Mouse (Mus musculus): Measurements from ENCODE around the gene Mchr1.

The Mchr1 gene

DNA sequence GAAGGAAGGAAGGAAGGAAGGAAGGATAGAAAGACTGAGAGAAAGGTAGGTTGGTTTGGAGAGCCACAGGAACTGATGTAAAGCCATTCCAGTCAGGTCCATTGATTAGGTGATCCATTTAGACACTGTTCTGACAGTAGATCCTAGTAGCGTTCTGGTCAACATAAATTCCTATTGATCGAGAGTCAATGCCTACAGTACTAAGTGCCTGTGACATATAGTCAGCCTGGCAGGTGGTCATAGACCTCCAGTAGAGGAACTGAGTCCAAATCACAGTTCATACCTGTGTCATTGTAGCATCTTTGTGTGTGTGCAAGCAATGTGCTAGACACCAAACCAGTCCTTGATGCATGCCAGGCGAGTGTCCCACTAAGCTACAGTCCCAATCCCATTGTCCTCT lies 7.0 kb upstream of the Mchr1 start:
- DNase-seq, result no peak

DNA sequence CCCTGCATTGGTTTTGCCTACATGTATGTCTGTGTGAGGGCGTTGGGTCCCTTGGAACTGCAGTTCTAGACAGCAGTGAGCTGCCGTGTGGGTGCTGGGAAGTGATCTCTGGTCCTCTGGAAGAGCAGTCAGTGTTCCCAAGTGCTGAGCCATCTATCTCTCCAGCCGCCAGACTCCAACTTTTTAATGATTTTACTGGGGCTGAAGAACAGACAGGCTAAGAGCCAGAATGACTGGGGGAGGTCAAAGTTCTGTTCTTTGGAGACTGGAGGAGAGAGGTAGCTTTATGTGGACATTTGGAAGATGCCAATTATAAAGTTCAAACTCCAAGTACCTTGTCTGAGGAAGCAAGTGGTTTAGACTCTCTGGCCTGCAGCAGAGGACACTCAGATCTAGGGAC lies 5.5 kb upstream of the Mchr1 start:
- no peak for DNase-seq

DNA sequence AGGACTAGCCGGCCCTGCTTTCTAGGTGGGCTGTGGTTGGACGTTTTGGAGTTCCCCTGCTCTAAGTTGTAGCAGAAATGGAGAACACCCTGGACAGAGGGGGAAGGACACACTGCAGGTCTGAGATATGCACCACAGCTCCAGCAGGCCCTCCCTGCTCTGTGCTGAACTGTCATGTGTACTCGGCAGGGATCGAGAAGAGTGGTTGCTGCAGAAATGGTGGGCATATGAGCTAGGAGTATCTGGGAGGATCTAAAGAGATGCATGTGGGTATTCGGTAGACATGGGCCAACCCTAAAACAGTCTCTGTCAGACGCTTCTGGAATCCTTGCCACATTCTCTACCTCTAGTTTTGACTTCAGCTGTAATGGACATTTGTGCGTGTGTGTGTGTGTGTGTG lies 4.0 kb upstream of the Mchr1 start:
- no peak for DNase-seq

DNA sequence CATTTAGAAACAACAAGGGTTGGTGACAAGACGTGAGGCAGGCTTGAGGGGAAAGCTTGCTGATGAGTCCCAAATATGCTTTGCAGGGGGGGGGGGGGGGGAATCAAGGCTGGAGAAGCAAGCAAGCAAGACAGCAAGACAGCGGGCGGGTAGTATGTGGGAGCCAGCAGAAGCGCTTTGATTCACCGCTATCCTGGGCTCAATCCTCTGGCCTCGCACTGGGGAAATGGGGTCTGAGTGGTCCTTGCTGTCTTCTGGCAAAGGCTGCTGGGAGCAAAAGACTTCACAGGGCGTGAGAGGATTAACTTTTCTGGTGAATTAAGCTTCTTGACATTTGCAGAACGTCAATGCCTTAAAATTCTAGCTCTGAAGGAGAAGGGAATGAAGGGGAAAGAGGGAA lies 763 bp downstream of the Mchr1 start:
- no peak for DNase-seq

DNA sequence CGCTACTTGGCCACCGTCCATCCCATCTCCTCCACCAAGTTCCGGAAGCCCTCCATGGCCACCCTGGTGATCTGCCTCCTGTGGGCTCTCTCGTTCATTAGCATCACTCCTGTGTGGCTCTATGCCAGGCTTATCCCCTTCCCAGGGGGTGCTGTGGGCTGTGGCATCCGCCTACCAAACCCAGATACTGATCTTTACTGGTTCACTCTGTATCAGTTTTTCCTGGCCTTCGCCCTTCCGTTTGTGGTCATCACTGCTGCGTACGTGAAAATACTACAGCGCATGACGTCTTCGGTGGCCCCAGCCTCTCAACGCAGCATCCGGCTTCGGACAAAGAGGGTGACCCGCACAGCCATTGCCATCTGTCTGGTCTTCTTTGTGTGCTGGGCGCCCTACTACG lies 2.2 kb downstream of the Mchr1 start:
- DNase-seq, result no peak

DNA sequence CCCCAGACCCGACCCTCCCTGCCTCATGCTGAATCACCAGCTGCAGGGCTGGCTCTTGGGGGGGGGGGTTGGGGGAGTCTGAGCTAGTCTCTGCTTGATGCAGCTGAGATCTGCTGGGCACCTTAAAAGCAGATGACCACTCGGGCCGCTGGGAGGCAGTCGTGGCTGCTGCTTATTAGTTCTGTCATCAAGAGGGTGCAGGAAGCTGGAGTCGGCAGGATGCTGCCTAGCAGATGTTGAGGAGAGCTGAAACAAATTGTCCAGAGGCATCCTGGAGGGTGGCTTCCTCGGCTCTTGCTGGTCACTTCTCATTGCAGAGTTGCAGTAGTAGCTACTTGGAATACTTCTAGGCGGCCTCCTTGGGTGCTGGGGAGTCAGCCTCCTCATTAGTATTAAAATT lies 4.0 kb downstream of the Mchr1 start:
- DNase-seq, result peak in 1 of 2 experiments; percentile 50

DNA sequence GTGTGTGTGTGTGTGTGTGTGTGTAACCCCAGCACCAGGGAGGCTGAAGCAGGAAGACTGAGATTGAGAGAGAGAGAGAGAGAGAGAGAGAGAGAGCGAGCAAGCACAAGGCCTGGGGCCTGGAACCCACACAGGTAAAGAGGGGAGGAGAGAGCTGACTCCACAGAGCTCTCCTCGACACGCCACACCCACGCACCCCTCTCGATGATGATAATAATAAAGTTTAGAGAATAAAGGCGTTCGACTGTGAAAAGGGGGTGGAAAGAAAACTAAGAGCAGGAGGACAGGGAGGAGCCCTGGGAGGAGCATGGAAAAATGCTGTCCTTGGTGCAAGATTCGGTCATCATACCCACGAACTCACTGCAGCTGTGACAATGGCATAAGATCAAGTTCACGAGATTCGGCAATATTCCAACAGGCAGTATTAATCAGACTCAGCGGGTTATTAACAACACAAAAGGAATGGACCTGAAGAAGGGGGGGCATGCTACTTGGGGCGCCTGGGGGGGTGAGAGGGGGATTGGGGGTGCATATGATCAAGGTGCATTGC lies 4.6 kb downstream of the Mchr1 start:
- DNase-seq, result no peak

DNA sequence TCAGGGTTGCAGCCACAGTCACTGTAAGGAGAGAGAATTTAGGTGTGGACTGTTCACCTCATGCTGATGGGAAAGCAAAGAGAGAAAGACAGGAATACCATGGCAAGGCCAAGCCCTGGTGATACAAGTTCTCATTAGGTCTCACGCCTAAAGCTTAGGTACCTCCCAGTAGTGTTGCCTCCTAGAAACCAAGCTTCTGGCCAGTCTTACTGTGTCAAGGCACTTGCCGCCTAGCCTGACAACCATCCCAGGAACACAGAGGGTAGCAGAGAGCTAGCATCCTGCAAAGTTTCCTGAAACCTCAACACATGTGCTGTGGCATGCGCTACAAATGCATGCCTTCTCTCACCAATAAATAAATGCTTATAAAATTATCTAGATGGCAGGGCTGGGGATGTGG lies 11.6 kb downstream of the Mchr1 start:
- DNase-seq, result no peak

DNA sequence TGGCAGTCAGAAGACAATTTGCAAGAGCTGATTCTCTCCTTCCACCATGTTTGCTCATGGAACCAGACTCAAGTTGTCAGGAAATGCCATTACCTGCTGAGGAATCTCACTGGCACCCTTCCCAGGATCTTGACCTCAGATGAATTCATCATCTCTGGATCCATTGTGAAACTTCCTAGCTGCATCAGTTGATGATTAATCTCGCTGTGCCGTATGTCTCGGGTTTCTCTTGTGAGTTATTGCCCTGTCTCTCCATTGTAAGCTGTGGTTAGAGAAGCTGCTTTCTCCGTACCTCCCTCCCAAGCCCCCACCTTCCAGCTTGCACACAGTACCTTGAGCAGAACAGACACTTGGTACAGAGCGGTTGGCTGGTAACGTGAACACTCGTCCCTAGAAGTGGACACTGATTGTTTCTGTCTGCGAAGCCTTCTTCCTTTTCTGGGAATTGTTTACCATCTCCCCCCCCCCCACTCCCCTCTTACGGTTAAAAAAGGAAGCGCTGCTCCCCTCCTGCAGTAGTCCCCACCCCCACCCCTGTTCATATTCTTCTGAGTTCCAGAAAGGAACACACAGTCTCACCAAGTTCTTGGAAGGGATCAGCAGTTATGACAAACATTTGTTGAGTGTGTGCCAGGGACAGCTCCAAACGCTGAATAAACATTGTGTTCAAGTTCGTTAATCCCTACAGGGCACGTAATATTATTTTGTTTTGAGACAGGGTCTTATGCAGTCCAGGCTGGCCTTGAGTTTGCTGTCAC lies 12.5 kb downstream of the Mchr1 start:
- DNase-seq, result peak in 1 of 2 experiments; percentile 24

DNA sequence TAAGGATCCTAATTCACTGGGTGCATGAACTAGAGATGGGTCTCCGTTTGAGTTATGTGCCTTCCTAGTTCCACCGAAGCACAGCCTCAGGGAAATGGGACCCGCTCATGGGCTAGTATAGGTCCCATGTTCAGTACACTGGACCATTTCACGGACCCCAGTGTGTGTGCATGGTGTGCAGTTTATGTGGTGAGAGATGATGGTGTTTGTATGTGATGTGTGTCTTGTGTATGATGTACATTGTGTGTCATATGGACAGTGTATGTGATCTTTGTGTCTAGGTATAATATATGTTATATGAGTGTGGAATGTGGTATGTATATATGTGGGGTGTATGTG lies 13.0 kb downstream of the Mchr1 start:
- no peak for DNase-seq

DNA sequence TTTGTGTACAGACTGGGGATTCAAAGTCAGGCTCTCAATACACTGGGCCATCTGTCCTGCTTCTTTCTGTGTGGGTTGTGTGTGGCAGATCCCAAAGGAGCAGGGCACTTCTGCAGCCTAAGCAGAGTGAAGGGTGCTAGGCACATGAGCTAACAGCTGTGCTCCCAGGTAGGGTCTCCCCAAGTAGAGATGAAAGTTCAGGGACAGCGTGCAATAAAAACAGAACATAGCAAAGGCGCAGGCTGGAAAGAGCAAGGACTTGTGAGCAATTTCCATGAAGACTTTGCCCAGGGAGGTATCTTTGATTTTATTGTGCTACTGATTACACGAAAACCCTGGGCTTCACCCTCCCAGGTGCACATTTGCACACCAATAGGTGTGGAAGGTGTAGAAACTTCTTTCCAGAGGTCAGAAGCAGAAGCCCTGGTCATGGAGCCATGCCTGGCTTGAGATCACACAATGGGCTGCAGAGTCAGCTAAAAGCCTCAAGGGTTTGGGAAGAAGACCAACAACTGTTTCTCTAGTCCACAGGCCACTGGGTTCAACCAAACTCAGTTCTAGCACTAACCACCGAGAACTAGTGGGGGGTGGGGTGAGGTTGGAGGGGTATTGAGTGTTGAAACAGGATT lies 13.8 kb downstream of the Mchr1 start:
- no peak for DNase-seq

DNA sequence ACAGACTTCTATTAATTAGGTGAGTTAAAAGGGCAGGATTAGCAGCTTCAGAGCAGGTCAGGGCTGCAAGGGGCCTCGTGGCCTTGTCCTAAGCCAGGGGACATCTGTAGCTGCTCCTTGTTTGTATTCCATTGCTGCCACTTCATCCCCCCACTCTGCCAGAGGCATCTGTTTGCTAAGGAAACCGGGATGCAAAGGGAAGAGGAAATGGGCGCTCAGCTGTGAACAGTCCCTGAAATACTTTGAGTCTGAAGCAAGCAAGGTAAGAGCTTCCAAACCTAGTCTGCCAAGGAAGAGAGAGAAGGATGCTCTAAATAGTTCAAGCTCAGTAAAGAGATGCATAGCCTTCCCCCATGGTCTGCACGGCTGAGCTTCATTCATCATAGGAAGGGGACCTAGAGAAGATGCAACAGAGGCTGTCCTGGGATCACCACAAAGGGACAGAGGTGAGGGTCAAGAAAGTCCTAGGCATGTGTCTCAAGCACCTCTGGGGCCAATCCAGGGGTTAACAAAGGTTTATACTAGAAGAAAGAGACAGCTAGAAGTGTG lies 17.4 kb downstream of the Mchr1 start:
- DNase-seq, result no peak

DNA sequence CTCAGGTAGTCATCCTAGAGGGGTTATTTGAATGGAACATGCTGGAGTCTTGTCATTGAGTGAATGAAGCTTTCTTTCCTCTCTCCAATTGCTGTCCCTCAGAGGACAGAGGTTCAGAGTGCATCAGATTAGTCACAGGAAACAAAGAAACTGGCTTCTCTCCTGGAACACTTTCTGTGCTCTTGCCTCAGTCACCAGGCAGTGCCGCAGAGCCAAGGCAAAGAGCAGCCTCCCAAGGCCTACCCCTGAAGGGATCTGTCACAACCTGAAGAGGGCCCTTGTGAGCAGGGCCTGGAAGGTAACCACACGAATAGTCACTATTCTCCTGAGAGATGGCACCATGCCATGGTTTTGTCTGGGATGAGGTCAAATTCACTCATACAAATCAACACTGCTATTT lies 18.3 kb downstream of the Mchr1 start:
- DNase-seq, result no peak

DNA sequence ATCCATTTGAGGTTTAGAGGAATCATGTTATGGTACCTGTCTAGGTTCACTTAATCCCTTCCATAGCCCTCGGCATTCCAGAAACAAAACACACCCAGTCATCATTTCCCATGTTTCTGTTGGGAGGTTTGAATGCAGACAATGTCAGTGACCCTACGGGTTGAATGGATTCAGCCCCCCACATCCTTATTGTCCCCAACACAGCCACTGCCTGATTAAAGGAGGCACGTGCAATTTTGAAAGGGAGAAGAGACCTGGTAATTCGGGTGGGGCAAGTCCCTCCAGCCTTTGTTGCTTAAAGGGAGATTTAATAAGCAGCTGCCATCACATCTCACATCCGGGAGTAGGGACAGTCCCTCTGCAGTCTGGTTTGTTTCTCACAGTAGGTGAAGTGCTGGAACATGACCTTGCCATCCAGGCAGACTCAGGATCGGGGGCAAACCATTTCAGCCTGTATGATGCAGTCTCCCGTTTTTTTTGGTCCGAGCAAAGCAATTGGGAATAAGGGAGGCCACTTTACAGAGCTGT lies 18.9 kb downstream of the Mchr1 start:
- no peak for DNase-seq

DNA sequence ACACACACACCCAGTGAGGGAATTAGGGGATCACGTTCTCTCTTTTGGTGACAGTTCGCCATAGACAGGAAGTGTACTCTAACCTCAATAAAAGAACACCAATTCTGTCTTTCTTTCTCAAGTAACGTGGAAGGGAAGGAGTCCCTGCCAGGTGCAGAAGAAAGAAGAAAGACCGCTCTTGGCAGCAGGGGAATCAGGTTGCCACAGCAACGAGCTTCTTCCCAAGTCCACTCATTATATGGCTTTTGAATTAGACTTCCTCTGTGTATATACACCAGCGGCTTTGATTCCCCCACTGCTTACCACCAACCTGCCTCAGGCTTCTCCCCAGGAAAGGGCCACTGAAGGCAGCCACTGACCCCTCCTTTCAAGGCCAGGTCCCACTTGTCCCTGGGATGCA lies 19.8 kb downstream of the Mchr1 start:
- DNase-seq, result no peak

DNA sequence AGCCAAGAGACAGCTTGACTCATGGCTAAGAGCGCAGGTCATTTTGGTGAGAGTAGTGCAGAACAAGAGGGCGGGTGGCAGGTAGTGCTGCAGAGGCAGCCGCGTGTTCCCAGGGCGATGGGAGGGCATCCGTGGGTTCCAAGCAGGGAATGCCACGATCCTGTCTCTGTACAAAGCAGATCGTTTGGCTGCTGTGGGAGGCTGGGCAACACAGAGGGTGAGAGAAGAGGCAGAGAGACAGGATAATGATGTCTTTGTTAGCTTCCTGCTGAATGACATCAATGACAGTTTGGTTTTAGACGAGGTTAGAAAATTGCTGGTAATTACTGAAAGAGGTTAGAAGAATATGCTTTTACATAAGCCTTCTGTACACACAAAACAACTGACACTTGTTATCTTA lies 23.0 kb downstream of the Mchr1 start:
- no peak for DNase-seq

DNA sequence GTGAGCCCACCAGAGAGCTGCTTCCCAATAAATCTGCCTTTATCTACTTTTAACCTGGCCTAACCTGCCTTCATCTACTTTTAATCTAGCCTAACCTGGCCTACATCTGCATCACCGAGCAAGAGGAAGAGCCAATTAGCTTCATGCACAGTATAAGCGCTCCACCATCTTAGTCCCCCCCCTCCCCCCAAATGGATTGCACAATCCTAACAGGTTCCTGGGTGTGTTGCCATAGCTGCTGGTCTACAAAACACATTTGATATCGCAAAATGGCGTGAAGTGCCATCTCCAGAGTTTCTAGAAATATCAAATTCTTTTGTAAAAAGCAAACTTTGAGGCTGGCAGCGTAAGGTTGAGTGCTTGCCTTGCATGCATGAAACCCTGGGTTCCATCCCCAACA lies 24.0 kb downstream of the Mchr1 start:
- DNase-seq, result no peak

DNA sequence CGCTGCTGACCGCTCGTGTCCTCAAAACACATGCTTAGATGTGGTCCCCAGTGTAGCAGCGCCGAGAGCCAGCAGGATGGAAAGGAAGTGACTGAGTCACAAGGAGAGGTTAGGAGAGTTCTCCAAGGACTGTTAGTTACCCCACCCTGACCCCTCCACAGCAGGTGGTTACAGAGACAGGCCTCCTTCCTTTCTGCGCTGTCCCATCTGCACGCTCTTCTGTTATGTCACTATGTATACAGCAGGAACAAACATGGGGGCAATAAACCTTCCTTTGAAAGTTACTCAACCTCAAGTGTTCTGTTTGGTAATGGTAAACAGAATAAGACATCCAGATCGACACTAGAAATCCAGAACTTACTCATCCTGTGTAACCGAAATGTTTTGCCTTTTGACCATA lies 24.9 kb downstream of the Mchr1 start:
- no peak for DNase-seq

DNA sequence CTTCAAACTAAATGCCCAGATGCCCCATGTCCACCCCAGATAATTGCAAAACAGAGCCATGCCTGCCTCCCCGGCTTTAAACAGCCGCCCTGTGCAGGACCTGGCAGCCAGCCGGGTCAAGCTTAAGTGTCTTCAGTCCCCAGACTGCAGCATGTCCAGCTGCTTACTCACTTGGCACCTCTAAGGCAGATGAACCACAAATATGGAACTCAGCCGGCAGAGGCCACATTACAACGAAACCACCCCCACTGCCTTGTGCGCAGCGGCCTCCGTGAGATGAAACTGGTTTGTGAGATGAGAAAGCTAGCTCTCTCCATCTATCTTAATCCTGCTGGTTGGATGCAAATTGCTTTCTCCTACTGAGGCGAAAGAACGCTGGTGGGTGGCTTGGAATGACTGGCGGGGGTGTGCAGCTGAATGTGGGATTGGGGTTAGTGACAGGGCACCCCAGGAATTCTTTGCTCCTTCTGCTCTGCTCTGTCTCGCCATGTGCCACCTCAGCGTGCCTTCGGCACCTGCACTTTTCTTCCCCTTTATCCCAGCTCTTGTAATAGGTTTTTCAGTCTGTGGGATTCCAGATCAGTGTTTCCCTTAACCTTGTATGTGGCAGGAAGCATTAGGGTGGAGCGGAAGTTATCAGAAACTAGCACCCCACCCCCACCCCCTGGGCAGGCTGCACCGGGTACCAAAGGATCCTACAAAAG lies 29.2 kb downstream of the Mchr1 start:
- peak; percentile 32 to 45 for DNase-seq

DNA sequence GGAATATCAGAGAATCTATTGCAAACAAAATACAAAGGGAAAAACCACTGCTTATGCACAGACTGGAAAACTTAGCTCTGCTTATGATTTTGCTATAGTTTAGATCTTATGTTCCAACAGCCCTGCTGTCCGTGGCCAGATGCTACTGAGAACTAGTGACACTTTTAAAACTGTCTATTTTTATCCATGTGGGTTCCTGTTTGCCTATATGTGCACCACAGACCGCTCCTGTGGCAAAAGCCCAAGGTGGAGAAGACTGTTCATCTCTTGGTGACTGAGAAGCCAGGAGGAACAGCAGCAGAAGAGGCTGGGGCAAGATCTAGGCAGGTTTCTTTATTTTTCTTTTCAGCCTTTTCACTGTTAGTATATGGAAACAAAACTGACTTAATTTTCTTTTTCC lies 32.1 kb downstream of the Mchr1 start:
- DNase-seq, result no peak

DNA sequence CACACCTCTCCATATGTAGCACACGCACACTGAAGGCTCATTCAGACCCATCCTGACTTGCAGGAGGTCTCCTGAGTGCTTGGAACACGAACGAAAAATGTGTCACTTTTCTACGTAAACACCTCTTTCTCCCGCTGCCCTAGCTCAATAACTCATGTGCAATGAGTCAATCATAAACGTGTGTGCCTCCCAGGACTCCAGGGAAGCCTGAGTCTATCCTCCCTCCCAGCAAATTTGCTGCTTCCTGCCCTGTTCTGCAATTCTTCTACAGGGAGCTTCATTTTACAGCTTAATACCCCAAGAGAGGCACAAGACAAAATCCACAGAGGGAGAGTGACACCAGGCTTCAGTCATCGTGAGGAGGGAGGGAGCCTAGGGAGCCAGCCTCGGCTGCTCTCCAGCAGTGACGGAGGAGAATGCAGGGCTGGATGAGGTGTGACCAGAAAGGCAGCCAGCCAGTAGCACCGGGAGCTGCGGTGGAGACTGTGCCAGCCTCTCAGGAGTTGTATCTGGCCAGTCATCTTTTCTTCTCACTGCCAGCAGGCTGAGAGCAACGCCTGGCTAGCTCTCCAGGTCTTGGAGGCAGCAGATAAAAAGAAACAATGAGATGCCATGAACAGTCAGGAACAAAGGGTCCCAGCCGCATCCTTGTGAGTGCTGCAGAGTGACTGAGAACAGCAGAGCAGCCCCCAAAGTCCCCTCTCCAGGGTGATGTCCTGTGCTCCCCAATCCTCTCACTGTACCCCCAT lies 37.2 kb downstream of the Mchr1 start:
- DNase-seq, result peak; percentile 76 to 77

DNA sequence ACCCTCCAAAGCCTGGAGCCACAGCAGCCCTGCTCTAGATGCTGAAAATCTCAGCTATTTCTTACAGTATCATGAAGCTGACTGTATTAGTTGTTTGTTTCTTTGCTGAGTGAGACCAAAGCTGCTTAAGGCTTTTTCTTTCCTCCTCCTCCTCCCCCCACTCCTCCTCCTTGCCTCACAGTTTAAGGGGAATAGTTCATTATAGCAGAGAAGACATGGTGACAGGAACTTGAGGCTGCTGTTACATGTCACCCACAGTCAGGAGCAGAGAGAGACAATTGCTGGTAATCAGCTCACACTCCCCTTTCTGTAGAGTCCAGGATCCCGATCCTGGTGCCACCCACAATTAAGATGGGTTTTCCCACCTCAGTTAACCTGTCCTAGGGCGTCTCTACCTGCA lies 38.1 kb downstream of the Mchr1 start:
- DNase-seq, result no peak

DNA sequence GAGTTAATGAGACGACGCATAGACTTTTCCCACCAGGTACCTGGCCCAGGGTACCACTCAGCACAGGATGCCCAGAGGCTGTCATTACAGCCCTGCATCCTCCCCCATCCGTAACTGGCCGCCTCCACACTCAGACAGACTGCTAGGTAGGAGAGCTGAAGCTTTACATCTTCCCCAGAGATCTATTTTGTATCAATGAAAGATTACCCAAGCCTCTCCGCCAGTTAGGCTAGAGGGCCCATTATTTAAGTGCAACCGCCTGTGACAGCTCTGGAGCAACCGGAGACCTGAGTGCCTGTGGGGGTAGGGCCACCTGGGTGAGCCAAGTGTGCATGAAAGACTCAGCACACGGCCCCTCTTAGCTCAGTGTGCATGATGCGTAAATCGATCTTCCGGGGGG lies 42.6 kb downstream of the Mchr1 start:
- no peak for DNase-seq
